Mouse (Mus musculus): Measurements from ENCODE around the gene Fut1. TPM values are rescaled to one million over a fixed set of nuclear protein-coding genes. Genes with fewer than 3 reads are reported as not detected.

Fut1 gene
- polyA plus RNA-seq, 2 experiments from 2014 or later: not detected

Other genes starting within 250 kb of the Fut1 start
- gene Lin7b, start 246.7 kb upstream of the Fut1 start, polyA plus RNA-seq (2017; shearing (Covaris generic)): not detected
- gene Snrnp70, start 221.5 kb upstream of the Fut1 start, polyA plus RNA-seq (2017; shearing (Covaris generic)): 100 to 1,000 TPM in 1 of 2 experiments, 10 to 100 TPM in 1; 82.1 to 130 TPM
- gene Kcna7, start 211.6 kb upstream of the Fut1 start, polyA plus RNA-seq (2017; shearing (Covaris generic)): not detected
- not detected for gene Ntf5, start 203.6 kb upstream of the Fut1 start, polyA plus RNA-seq (2017; shearing (Covaris generic))
- not detected for gene Lhb, start 196.5 kb upstream of the Fut1 start, polyA plus RNA-seq (2017; shearing (Covaris generic))
- 10 to 100 TPM in 1 of 2 experiments, 1 to 10 TPM in 1; 9.2 to 18.2 TPM for gene Gys1, start 182.4 kb upstream of the Fut1 start, polyA plus RNA-seq (2017; shearing (Covaris generic))
- gene Ruvbl2, start 179.2 kb upstream of the Fut1 start, polyA plus RNA-seq (2017; shearing (Covaris generic)): 10 to 100 TPM; 41.9 to 51.9 TPM
- gene Ftl1, start 157.4 kb upstream of the Fut1 start, polyA plus RNA-seq (2017; shearing (Covaris generic)): 1,000 to 10,000 TPM; 1,962 to 2,374 TPM
- gene Bax, start 150.4 kb upstream of the Fut1 start, polyA plus RNA-seq (2017; shearing (Covaris generic)): 100 to 1,000 TPM; 146 to 164 TPM
- 1 to 10 TPM; 1.2 TPM for gene Tulp2, start 135.4 kb upstream of the Fut1 start, polyA plus RNA-seq (2017; shearing (Covaris generic))
- under 1 TPM in 1 of 2 experiments, not detected in 1; 0.62 TPM for gene Gm45808, start 130.5 kb upstream of the Fut1 start, polyA plus RNA-seq (2017; shearing (Covaris generic))
- 1 to 10 TPM; 1.1 to 2.7 TPM for gene Dhdh, start 128.5 kb upstream of the Fut1 start, polyA plus RNA-seq (2017; shearing (Covaris generic))
- gene Nucb1, start 106.9 kb upstream of the Fut1 start, polyA plus RNA-seq (2017; shearing (Covaris generic)): 100 to 1,000 TPM; 124 to 159 TPM
- 100 to 1,000 TPM in 1 of 2 experiments, 10 to 100 TPM in 1; 49.3 to 132 TPM for gene Ppp1r15a, start 91.0 kb upstream of the Fut1 start, polyA plus RNA-seq (2017; shearing (Covaris generic))
- gene Plekha4, start 91.0 kb upstream of the Fut1 start, polyA plus RNA-seq (2017; shearing (Covaris generic)): under 1 TPM in 1 of 2 experiments, not detected in 1; 0.20 TPM
- under 1 TPM; 0.77 to 0.81 TPM for gene Hsd17b14, start 62.4 kb upstream of the Fut1 start, polyA plus RNA-seq (2017; shearing (Covaris generic))
- gene Bcat2, start 47.1 kb upstream of the Fut1 start, polyA plus RNA-seq (2017; shearing (Covaris generic)): 10 to 100 TPM; 46.4 to 77.9 TPM
- not detected for gene Fgf21, start 1.8 kb upstream of the Fut1 start, polyA plus RNA-seq (2017; shearing (Covaris generic))
- not detected for gene Izumo1, start 4.5 kb downstream of the Fut1 start, polyA plus RNA-seq (2017; shearing (Covaris generic))
- gene Rasip1, start 10.2 kb downstream of the Fut1 start, polyA plus RNA-seq (2017; shearing (Covaris generic)): under 1 TPM in 1 of 2 experiments, not detected in 1; 0.20 TPM
- under 1 TPM; 0.32 to 0.40 TPM for gene Mamstr, start 22.7 kb downstream of the Fut1 start, polyA plus RNA-seq (2017; shearing (Covaris generic))
- gene Fut2, start 49.1 kb downstream of the Fut1 start, polyA plus RNA-seq (2017; shearing (Covaris generic)): not detected
- gene Ntn5, start 66.7 kb downstream of the Fut1 start, polyA plus RNA-seq (2017; shearing (Covaris generic)): not detected
- under 1 TPM in 1 of 2 experiments, not detected in 1; 0.30 TPM for gene Sec1, start 77.1 kb downstream of the Fut1 start, polyA plus RNA-seq (2017; shearing (Covaris generic))
- 1 to 10 TPM; 1.2 to 1.3 TPM for gene Car11, start 82.6 kb downstream of the Fut1 start, polyA plus RNA-seq (2017; shearing (Covaris generic))
- 1 to 10 TPM; 7.4 to 8.8 TPM for gene Dbp, start 87.8 kb downstream of the Fut1 start, polyA plus RNA-seq (2017; shearing (Covaris generic))
- 1,000 to 10,000 TPM; 2,369 to 2,427 TPM for gene Rpl18, start 98.2 kb downstream of the Fut1 start, polyA plus RNA-seq (2017; shearing (Covaris generic))
- 10 to 100 TPM; 15.2 to 21.1 TPM for gene Sphk2, start 100.7 kb downstream of the Fut1 start, polyA plus RNA-seq (2017; shearing (Covaris generic))
- not detected for gene Fam83e, start 103.9 kb downstream of the Fut1 start, polyA plus RNA-seq (2017; shearing (Covaris generic))
- gene Spaca4, start 108.5 kb downstream of the Fut1 start, polyA plus RNA-seq (2017; shearing (Covaris generic)): not detected
- gene Lmtk3, start 166.4 kb downstream of the Fut1 start, polyA plus RNA-seq (2017; shearing (Covaris generic)): not detected
- 1 to 10 TPM; 3.1 to 5.2 TPM for gene Sult2b1, start 167.4 kb downstream of the Fut1 start, polyA plus RNA-seq (2017; shearing (Covaris generic))
- gene Cyth2, start 197.3 kb downstream of the Fut1 start, polyA plus RNA-seq (2017; shearing (Covaris generic)): 10 to 100 TPM; 20.8 to 21.4 TPM
- gene Kcnj14, start 207.5 kb downstream of the Fut1 start, polyA plus RNA-seq (2017; shearing (Covaris generic)): not detected
- gene Grwd1, start 213.7 kb downstream of the Fut1 start, polyA plus RNA-seq (2017; shearing (Covaris generic)): 10 to 100 TPM; 26.2 to 36.3 TPM

All from CD4-positive, CD25-positive, alpha-beta regulatory T cell, adult 4 months (primary cell).